Mouse (Mus musculus): ENCODE results near the gene Rara. TPM values are rescaled to one million over a fixed set of nuclear protein-coding genes. Genes with fewer than 3 reads are reported as not detected.
A peak's percentile ranks its signal among the peaks of the same experiment; 100 is the strongest.
"Not testable (repeated sequence)": the region's sequence is repeated elsewhere in the genome, so short reads cannot be mapped to it uniquely, and the experiment has no call there.

The Rara gene
- polyA plus RNA-seq, 1 experiment from 2014 or later, result 46.4 TPM

DNA sequence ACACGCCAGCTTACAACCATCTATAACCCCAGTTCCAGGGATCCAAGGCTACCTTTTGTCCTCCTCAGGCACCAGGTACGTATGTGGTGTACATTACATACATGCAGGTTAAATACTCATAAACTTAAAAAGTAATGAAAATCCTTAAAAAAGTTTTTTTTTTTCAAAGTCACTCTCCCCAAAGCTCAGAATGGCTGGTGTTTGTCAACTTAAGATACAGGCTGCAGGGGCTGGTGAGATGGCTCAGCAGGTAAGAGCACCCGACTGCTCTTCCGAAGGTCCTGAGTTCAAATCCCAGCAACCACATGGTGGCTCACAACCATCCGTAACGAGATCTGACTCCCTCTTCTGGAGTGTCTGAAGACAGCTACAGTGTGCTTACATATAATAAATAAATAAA lies 60.6 kb downstream of the Rara start:
- not testable (repeated sequence) for H3K9me3 ChIP-seq (ENCODE audit: control insufficient read depth, low read length); H3K4me2 ChIP-seq (ENCODE audit: low read depth, low read length); DNase-seq (ENCODE audit: low spot score); H3K27ac ChIP-seq (replicated peaks; ENCODE audit: low read depth, low read length); H3K4me3 ChIP-seq (ENCODE audit: low read depth, low read length); H3K4me1 ChIP-seq (ENCODE audit: control insufficient read depth, insufficient read depth, low read length); H3K9ac ChIP-seq (ENCODE audit: low read depth, low read length); ATAC-seq (ENCODE audit: low read depth); H3K27me3 ChIP-seq (replicated peaks; ENCODE audit: control insufficient read depth, insufficient read depth, low read length)
- 92% methylated on average over 4 of the region's 6 CpGs for WGBS
- peaks cover 20% of the 10 kb centered on the region for H3K36me3 ChIP-seq (ENCODE audit: control insufficient read depth, insufficient read depth, low read length)

DNA sequence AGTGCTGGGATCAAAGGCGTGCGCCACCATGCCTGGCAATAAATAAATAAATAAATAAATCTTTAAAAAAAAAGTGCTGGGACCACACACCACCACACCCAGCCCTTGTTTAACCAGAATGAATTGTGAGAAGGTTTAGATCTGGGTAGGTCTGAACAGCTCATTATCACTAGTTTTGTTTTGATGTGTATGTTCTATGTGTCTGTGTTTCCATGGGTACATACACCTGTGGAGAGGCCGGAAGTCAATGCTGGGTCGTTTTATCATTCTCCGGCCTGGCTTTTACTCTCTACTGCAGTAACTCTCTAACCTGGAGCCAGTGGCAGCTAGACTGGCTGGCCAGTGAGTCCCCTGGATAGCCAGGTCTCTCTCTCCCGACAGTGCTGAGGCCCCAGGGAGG lies 63.2 kb downstream of the Rara start:
- Histone ChIP-seq H3K4me3 (ENCODE audit: low read depth, low read length) (no peak overlapping the region), H3K36me3 (ENCODE audit: control insufficient read depth, insufficient read depth, low read length) (peaks cover 46% of the 10 kb centered on the region), H3K9ac (ENCODE audit: low read depth, low read length) (no peak overlapping the region), H3K4me1 (ENCODE audit: control insufficient read depth, insufficient read depth, low read length) (no peaks in the 10 kb centered on the region), H3K27ac (replicated peaks; ENCODE audit: low read depth, low read length) (no peak overlapping the region), H3K9me3 (ENCODE audit: control insufficient read depth, low read length) (no peaks in the 10 kb centered on the region), H3K27me3 (replicated peaks; ENCODE audit: control insufficient read depth, insufficient read depth, low read length) (no peaks in the 10 kb centered on the region), H3K4me2 (ENCODE audit: low read depth, low read length) (no peak overlapping the region)
- WGBS, result 76% methylated on average over 6 of the region's 6 CpGs
- no peak for DNase-seq (ENCODE audit: low spot score)
- ATAC-seq (ENCODE audit: low read depth), result no peak

DNA sequence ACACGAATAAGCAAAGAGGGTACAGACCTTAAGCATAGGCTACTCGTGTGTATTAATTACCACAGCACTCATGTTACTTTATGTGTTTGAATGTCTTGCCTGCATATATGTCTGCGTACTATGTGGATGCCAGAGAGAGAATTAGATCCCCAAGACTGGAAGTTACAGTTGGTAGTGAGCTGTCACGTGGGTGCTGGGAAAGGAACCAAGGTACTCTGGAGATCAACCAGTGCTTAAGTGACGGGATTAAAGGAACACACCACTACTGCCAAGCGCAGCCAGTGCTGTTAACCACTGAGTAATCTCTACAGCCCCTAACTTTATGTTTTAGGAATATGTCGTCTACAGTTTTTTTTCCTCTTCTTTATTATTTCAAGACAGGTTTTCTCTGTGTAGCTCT lies 68.4 kb downstream of the Rara start:
- no peak overlapping the region for H3K4me2 ChIP-seq (ENCODE audit: low read depth, low read length)
- H3K27me3 ChIP-seq (replicated peaks; ENCODE audit: control insufficient read depth, insufficient read depth, low read length), result no peaks in the 10 kb centered on the region
- ATAC-seq (ENCODE audit: low read depth), result no peak
- DNase-seq (ENCODE audit: low spot score), result no peak
- peaks cover 92% of the 10 kb centered on the region for H3K36me3 ChIP-seq (ENCODE audit: control insufficient read depth, insufficient read depth, low read length)
- H3K4me1 ChIP-seq (ENCODE audit: control insufficient read depth, insufficient read depth, low read length), result no peaks in the 10 kb centered on the region
- H3K9ac ChIP-seq (ENCODE audit: low read depth, low read length), result no peak overlapping the region
- WGBS, result 93% methylated on average over 7 of the region's 7 CpGs
- no peak overlapping the region for H3K4me3 ChIP-seq (ENCODE audit: low read depth, low read length)
- no peaks in the 10 kb centered on the region for H3K9me3 ChIP-seq (ENCODE audit: control insufficient read depth, low read length)
- no peak overlapping the region for H3K27ac ChIP-seq (replicated peaks; ENCODE audit: low read depth, low read length)

DNA sequence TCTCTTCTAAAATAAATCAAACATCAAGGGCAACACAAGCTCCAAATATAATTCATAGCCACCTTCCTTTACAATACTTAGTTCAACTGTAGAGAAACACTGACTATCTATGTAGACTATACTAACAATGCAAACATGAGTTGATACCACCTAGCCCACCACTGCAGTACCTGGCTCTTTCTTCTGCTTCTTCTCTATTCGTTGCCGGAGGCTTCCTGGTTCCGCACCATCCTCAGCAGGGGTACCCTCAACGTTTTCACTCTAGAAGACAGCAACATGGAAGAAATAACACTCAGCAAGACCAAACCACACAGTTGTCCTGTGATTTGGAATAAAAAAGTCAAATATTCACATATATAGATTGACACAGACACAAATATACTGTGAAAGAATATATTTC lies 70.0 kb downstream of the Rara start:
- 94% methylated on average over 4 of the region's 4 CpGs for WGBS
- Histone ChIP-seq H3K27me3 (replicated peaks; ENCODE audit: control insufficient read depth, insufficient read depth, low read length) (no peaks in the 10 kb centered on the region), H3K36me3 (ENCODE audit: control insufficient read depth, insufficient read depth, low read length) (peaks cover 97% of the 10 kb centered on the region), H3K4me3 (ENCODE audit: low read depth, low read length) (no peak overlapping the region), H3K27ac (replicated peaks; ENCODE audit: low read depth, low read length) (no peak overlapping the region), H3K4me2 (ENCODE audit: low read depth, low read length) (no peak overlapping the region), H3K9me3 (ENCODE audit: control insufficient read depth, low read length) (no peaks in the 10 kb centered on the region), H3K4me1 (ENCODE audit: control insufficient read depth, insufficient read depth, low read length) (no peaks in the 10 kb centered on the region), H3K9ac (ENCODE audit: low read depth, low read length) (no peak overlapping the region)
- no peak for DNase-seq (ENCODE audit: low spot score)
- ATAC-seq (ENCODE audit: low read depth), result no peak

DNA sequence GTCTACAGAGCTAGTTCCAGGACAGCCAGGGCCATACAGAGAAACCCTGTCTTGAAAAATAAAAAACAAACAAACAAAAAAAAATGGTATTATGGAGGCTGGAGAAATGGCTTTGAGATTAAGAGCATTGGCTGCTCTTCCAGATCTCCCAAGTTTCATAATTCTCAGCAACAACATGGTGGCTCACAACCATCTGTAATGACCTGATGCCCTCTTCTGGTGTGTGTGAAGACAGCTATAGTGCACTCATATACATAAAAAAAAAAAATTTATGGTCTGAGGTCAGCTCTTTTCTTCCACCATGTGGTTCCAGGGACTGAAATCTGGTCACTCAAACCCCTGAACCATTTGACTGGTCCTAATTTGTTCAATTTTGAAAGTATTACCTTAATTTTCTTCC lies 71.2 kb downstream of the Rara start:
- peaks cover 96% of the 10 kb centered on the region for H3K36me3 ChIP-seq (ENCODE audit: control insufficient read depth, insufficient read depth, low read length)
- peak; percentile 39 for DNase-seq (ENCODE audit: low spot score)
- H3K27ac ChIP-seq (replicated peaks; ENCODE audit: low read depth, low read length), result no peak overlapping the region
- ATAC-seq (ENCODE audit: low read depth), result no peak
- H3K4me3 ChIP-seq (ENCODE audit: low read depth, low read length), result no peak overlapping the region
- no peaks in the 10 kb centered on the region for H3K9me3 ChIP-seq (ENCODE audit: control insufficient read depth, low read length)
- no peak overlapping the region for H3K4me2 ChIP-seq (ENCODE audit: low read depth, low read length)
- no peaks in the 10 kb centered on the region for H3K4me1 ChIP-seq (ENCODE audit: control insufficient read depth, insufficient read depth, low read length)
- no peak overlapping the region for H3K9ac ChIP-seq (ENCODE audit: low read depth, low read length)
- H3K27me3 ChIP-seq (replicated peaks; ENCODE audit: control insufficient read depth, insufficient read depth, low read length), result no peaks in the 10 kb centered on the region

DNA sequence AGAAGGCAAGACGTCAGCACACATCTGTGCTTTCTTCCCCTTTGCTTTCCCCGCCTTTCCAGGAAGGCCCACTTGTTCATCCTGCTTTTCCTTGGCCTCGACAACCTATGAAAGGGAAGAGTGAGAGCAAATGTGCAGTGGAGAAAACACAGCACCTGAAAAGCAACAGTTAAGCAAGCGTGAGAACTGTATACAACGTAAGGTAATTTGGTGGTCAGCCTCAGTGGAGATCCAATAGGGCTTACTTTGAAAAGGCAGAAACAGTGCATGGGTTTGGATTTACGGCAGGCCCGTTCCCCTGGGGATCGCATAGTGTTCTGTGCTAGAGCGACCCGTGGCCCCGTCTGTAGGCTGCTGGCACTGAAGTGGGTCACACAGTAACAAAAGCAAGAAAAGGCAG lies 71.6 kb downstream of the Rara start:
- H3K9me3 ChIP-seq (ENCODE audit: control insufficient read depth, low read length), result no peaks in the 10 kb centered on the region
- no peaks in the 10 kb centered on the region for H3K27me3 ChIP-seq (replicated peaks; ENCODE audit: control insufficient read depth, insufficient read depth, low read length)
- no peak overlapping the region for H3K4me2 ChIP-seq (ENCODE audit: low read depth, low read length)
- WGBS, result 87% methylated on average over 11 of the region's 11 CpGs
- no peak overlapping the region for H3K4me3 ChIP-seq (ENCODE audit: low read depth, low read length)
- no peaks in the 10 kb centered on the region for H3K4me1 ChIP-seq (ENCODE audit: control insufficient read depth, insufficient read depth, low read length)
- peaks cover 96% of the 10 kb centered on the region for H3K36me3 ChIP-seq (ENCODE audit: control insufficient read depth, insufficient read depth, low read length)
- no peak for ATAC-seq (ENCODE audit: low read depth)
- no peak overlapping the region for H3K9ac ChIP-seq (ENCODE audit: low read depth, low read length)
- H3K27ac ChIP-seq (replicated peaks; ENCODE audit: low read depth, low read length), result no peak overlapping the region
- no peak for DNase-seq (ENCODE audit: low spot score)

DNA sequence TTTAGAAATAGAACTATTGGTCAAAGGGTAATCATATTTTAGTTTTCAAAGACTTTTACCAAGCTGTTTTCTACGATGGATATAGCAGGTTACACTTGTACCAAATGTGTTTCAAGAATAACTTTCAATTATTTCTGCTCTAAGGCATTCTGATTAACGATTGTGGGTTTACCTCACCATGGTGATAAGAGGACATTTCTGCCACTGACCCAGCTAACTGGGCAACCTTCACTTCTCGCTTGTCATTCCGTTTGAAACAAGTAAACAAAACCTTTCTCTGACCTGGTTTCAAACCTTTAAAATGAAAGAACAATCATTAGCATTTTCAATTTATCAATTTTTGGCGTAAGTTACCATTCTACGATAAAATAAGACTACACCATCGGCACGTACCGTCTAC lies 79.2 kb downstream of the Rara start:
- Histone ChIP-seq H3K4me3 (ENCODE audit: low read depth, low read length) (no peak overlapping the region), H3K9ac (ENCODE audit: low read depth, low read length) (no peak overlapping the region), H3K27ac (replicated peaks; ENCODE audit: low read depth, low read length) (no peak overlapping the region), H3K4me2 (ENCODE audit: low read depth, low read length) (no peak overlapping the region), H3K27me3 (replicated peaks; ENCODE audit: control insufficient read depth, insufficient read depth, low read length) (no peaks in the 10 kb centered on the region), H3K36me3 (ENCODE audit: control insufficient read depth, insufficient read depth, low read length) (peaks cover 83% of the 10 kb centered on the region), H3K9me3 (ENCODE audit: control insufficient read depth, low read length) (no peaks in the 10 kb centered on the region), H3K4me1 (ENCODE audit: control insufficient read depth, insufficient read depth, low read length) (no peaks in the 10 kb centered on the region)
- ATAC-seq (ENCODE audit: low read depth), result no peak
- WGBS, result 92% methylated on average over 9 of the region's 9 CpGs
- DNase-seq (ENCODE audit: low spot score), result no peak

DNA sequence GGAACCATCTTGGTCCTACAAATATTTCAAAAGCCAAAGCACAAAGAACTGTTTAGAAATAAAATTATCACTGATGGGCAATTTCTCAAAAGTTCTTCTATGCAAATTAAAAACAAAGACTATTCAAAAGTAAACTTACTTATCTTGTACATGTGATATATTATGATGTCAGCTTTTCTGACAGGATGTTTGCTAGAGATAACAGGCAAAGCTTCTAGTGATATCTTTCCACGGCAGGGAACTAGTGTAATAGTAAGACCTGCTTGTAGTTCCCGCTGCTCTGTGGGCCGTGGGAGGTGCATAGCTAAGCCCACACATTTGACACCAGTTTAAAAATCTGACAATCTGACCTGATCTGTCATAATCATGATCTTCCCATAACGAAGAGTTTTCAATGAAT lies 82.5 kb downstream of the Rara start:
- H3K9me3 ChIP-seq (ENCODE audit: control insufficient read depth, low read length), result no peaks in the 10 kb centered on the region
- H3K4me3 ChIP-seq (ENCODE audit: low read depth, low read length), result no peak overlapping the region
- peaks cover 85% of the 10 kb centered on the region for H3K36me3 ChIP-seq (ENCODE audit: control insufficient read depth, insufficient read depth, low read length)
- H3K27me3 ChIP-seq (replicated peaks; ENCODE audit: control insufficient read depth, insufficient read depth, low read length), result no peaks in the 10 kb centered on the region
- H3K27ac ChIP-seq (replicated peaks; ENCODE audit: low read depth, low read length), result no peak overlapping the region
- DNase-seq (ENCODE audit: low spot score), result no peak
- no peak for ATAC-seq (ENCODE audit: low read depth)
- H3K9ac ChIP-seq (ENCODE audit: low read depth, low read length), result no peak overlapping the region
- no peak overlapping the region for H3K4me2 ChIP-seq (ENCODE audit: low read depth, low read length)
- H3K4me1 ChIP-seq (ENCODE audit: control insufficient read depth, insufficient read depth, low read length), result no peaks in the 10 kb centered on the region
- 87% methylated on average over 4 of the region's 4 CpGs for WGBS

DNA sequence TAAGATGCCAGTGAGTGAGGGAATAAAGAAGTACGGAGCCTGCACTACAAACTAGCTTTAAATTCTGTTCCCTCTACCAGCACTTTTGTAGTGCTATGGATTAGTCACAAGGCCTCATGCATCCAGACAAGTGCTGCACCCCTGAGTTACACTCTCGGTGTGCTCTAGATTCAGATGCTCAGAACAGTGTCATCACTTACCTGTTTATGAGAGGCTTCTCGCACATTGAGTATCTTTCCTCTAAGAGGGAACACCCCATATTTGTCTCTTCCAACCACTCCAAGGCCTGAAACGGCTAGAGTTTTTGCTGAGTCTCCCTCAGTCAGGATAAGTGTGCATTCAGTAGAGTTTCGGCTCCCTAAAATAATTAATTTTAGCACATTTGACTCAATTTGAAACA lies 83.1 kb downstream of the Rara start:
- Histone ChIP-seq H3K36me3 (ENCODE audit: control insufficient read depth, insufficient read depth, low read length) (peaks cover 85% of the 10 kb centered on the region), H3K9ac (ENCODE audit: low read depth, low read length) (no peak overlapping the region), H3K27ac (replicated peaks; ENCODE audit: low read depth, low read length) (no peak overlapping the region), H3K4me1 (ENCODE audit: control insufficient read depth, insufficient read depth, low read length) (no peaks in the 10 kb centered on the region), H3K4me3 (ENCODE audit: low read depth, low read length) (no peak overlapping the region), H3K9me3 (ENCODE audit: control insufficient read depth, low read length) (no peaks in the 10 kb centered on the region), H3K4me2 (ENCODE audit: low read depth, low read length) (no peak overlapping the region), H3K27me3 (replicated peaks; ENCODE audit: control insufficient read depth, insufficient read depth, low read length) (no peaks in the 10 kb centered on the region)
- ATAC-seq (ENCODE audit: low read depth) (no peak), DNase-seq (ENCODE audit: low spot score) (no peak)
- WGBS, result 94% methylated on average over 5 of the region's 5 CpGs
